Mouse (Mus musculus): ENCODE measurements at regions not wholly inside any gene's neighbourhood (a gene's known extent, or its start where the extent isn't known, plus 50 kb on each side); places are given as distances from the start of the nearest gene placed in this dataset.
A peak's percentile ranks its signal among the peaks of the same experiment; 100 is the strongest.

GRCm38 (mm10) chr1:69340481-69340880 is 232.6 kb upstream of the Erbb4 start:
- TF ChIP-seq CTCF (IDR thresholded peaks at IDR 0.05; ENCODE audit: borderline replicate concordance, insufficient read depth, low read length) (no peak), POLR2A (IDR thresholded peaks at IDR 0.05; ENCODE audit: low read depth, low read length) (no peak)
- Histone ChIP-seq H3K4me1 (ENCODE audit: control insufficient read depth, insufficient read depth, low read length) (no peaks in the 10 kb centered on the region), H3K27ac (ENCODE audit: insufficient read depth, low read length) (no peak overlapping the region), H3K4me3 (ENCODE audit: insufficient read depth, low read length) (no peak overlapping the region)

GRCm38 (mm10) chr1:69331418-69332254 is 223.8 kb upstream of the Erbb4 start:
- no peak for TF ChIP-seq CTCF (IDR thresholded peaks at IDR 0.05; ENCODE audit: borderline replicate concordance, insufficient read depth, low read length)
- TF ChIP-seq POLR2A (IDR thresholded peaks at IDR 0.05; ENCODE audit: low read depth, low read length) = no peak
- peak overlapping the region; percentile 71 for H3K27ac ChIP-seq (ENCODE audit: insufficient read depth, low read length)

GRCm38 (mm10) chr1:69329399-69329798 is 221.5 kb upstream of the Erbb4 start:
- Histone ChIP-seq H3K4me3 (ENCODE audit: insufficient read depth, low read length) (no peak overlapping the region), H3K4me1 (ENCODE audit: control insufficient read depth, insufficient read depth, low read length) (0 out of 2 replicates have a peak, but pooled peaks cover 2% of the 10 kb centered on the region), H3K27ac (ENCODE audit: insufficient read depth, low read length) (no peak overlapping the region)
- no peak for TF ChIP-seq POLR2A (IDR thresholded peaks at IDR 0.05; ENCODE audit: low read depth, low read length)
- no peak for TF ChIP-seq CTCF (IDR thresholded peaks at IDR 0.05; ENCODE audit: borderline replicate concordance, insufficient read depth, low read length)

More at GRCm38 (mm10) chr1:69331418-69332254, 223.8 kb upstream of the Erbb4 start:
- H3K4me1 ChIP-seq (ENCODE audit: control insufficient read depth, insufficient read depth, low read length) = 0 out of 2 replicates have a peak, but pooled peaks cover 2% of the 10 kb centered on the region
- H3K4me3 ChIP-seq (ENCODE audit: insufficient read depth, low read length) = no peak overlapping the region

GRCm38 (mm10) chr1:69326711-69327110 is 218.9 kb upstream of the Erbb4 start:
- TF ChIP-seq POLR2A (IDR thresholded peaks at IDR 0.05; ENCODE audit: low read depth, low read length) (no peak), CTCF (IDR thresholded peaks at IDR 0.05; ENCODE audit: borderline replicate concordance, insufficient read depth, low read length) (no peak)
- Histone ChIP-seq H3K27ac (ENCODE audit: insufficient read depth, low read length) (no peak overlapping the region), H3K4me1 (ENCODE audit: control insufficient read depth, insufficient read depth, low read length) (0 out of 2 replicates have a peak, but pooled peaks cover 1% of the 10 kb centered on the region), H3K4me3 (ENCODE audit: insufficient read depth, low read length) (no peak overlapping the region)

GRCm38 (mm10) chr1:69319526-69319925 is 211.7 kb upstream of the Erbb4 start:
- TF ChIP-seq POLR2A (IDR thresholded peaks at IDR 0.05; ENCODE audit: low read depth, low read length) (no peak), CTCF (IDR thresholded peaks at IDR 0.05; ENCODE audit: borderline replicate concordance, insufficient read depth, low read length) (no peak)
- Histone ChIP-seq H3K27ac (ENCODE audit: insufficient read depth, low read length) (no peak overlapping the region), H3K4me3 (ENCODE audit: insufficient read depth, low read length) (no peak overlapping the region)

GRCm38 (mm10) chr1:69296816-69297215 is 189.0 kb upstream of the Erbb4 start:
- Histone ChIP-seq H3K27ac (ENCODE audit: insufficient read depth, low read length) (no peak overlapping the region), H3K4me3 (ENCODE audit: insufficient read depth, low read length) (no peak overlapping the region), H3K4me1 (ENCODE audit: control insufficient read depth, insufficient read depth, low read length) (no peaks in the 10 kb centered on the region)
- no peak for TF ChIP-seq POLR2A (IDR thresholded peaks at IDR 0.05; ENCODE audit: low read depth, low read length)
- TF ChIP-seq CTCF (IDR thresholded peaks at IDR 0.05; ENCODE audit: borderline replicate concordance, insufficient read depth, low read length) = no peak

More at GRCm38 (mm10) chr1:69319526-69319925, 211.7 kb upstream of the Erbb4 start:
- no peaks in the 10 kb centered on the region for H3K4me1 ChIP-seq (ENCODE audit: control insufficient read depth, insufficient read depth, low read length)

- no peak overlapping the region for H3K4me3 ChIP-seq (ENCODE audit: insufficient read depth, low read length)
- no peak overlapping the region for H3K27ac ChIP-seq (ENCODE audit: insufficient read depth, low read length)
- H3K4me1 ChIP-seq (ENCODE audit: control insufficient read depth, insufficient read depth, low read length) = peaks cover 2% of the 10 kb centered on the region; the same call in 1 of the 2 replicates
- TF ChIP-seq POLR2A (IDR thresholded peaks at IDR 0.05; ENCODE audit: low read depth, low read length) (no peak), CTCF (IDR thresholded peaks at IDR 0.05; ENCODE audit: borderline replicate concordance, insufficient read depth, low read length) (no peak)
Measured at GRCm38 (mm10) chr1:69291329-69291728, 183.5 kb upstream of the Erbb4 start.

- peak overlapping the region; percentile 71 for H3K27ac ChIP-seq (ENCODE audit: insufficient read depth, low read length)
- H3K4me1 ChIP-seq (ENCODE audit: control insufficient read depth, insufficient read depth, low read length) = peaks cover 3% of the 10 kb centered on the region; the same call in 1 of the 2 replicates
- H3K4me3 ChIP-seq (ENCODE audit: insufficient read depth, low read length) = no peak overlapping the region
- TF ChIP-seq CTCF (IDR thresholded peaks at IDR 0.05; ENCODE audit: borderline replicate concordance, insufficient read depth, low read length) (no peak), POLR2A (IDR thresholded peaks at IDR 0.05; ENCODE audit: low read depth, low read length) (no peak)
Measured at GRCm38 (mm10) chr1:69286374-69286773, 178.5 kb upstream of the Erbb4 start.

- H3K4me3 ChIP-seq (ENCODE audit: insufficient read depth, low read length) = no peak overlapping the region
- no peak for TF ChIP-seq CTCF (IDR thresholded peaks at IDR 0.05; ENCODE audit: borderline replicate concordance, insufficient read depth, low read length)
- no peak for TF ChIP-seq POLR2A (IDR thresholded peaks at IDR 0.05; ENCODE audit: low read depth, low read length)
- H3K27ac ChIP-seq (ENCODE audit: insufficient read depth, low read length) = peak overlapping the region; percentile 98
- peaks cover 15% of the 10 kb centered on the region for H3K4me1 ChIP-seq (ENCODE audit: control insufficient read depth, insufficient read depth, low read length)
Measured at GRCm38 (mm10) chr1:69277428-69277827, 169.6 kb upstream of the Erbb4 start.

GRCm38 (mm10) chr1:69247691-69248090 is 139.8 kb upstream of the Erbb4 start:
- no peak for TF ChIP-seq POLR2A (IDR thresholded peaks at IDR 0.05; ENCODE audit: low read depth, low read length)
- no peak for TF ChIP-seq CTCF (IDR thresholded peaks at IDR 0.05; ENCODE audit: borderline replicate concordance, insufficient read depth, low read length)
- H3K4me3 ChIP-seq (ENCODE audit: insufficient read depth, low read length) = no peak overlapping the region
- H3K4me1 ChIP-seq (ENCODE audit: control insufficient read depth, insufficient read depth, low read length) = no peaks in the 10 kb centered on the region
- no peak overlapping the region for H3K27ac ChIP-seq (ENCODE audit: insufficient read depth, low read length)
